ENCODE assay signal across 20 mouse cellular contexts in the genomic region with DNA sequence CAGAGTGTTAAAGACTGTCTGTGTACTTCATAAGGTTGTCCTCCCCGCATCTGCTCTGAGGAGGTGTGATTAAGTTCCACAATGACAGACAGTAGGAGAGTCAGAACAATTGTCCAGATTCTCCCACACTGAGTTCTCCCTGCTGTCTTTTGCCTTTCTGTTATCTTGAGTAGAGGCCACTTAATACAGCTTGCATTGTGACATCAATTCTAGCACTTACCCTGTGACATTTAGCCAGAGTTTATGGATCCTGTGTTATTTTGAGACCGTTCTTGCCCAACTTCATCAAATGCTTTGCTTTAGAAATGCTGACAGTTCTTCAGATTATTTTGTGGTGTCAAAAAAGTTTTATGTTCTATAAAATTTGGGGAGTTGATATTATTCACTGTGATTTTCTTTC.
DNase-seq lines count a peak whose midpoint lies in the region; ATAC-seq and TF ChIP-seq lines count a peak whose summit lies in the region.
"Had no signal": no experiment of that assay in that cellular context is flagged by ENCODE, and none has a peak within 500 bp of the region (broad histone marks: within the 10 kb centered on the region; RNA-seq: fewer than 3 reads in every experiment).

No protein-coding gene starts in this region.

- 54% methylated on average over 2 of the region's 2 CpGs for WGBS in heart, embryonic 11.5 days (ENCODE audit: insufficient replicate concordance)
- WGBS in heart, embryonic 15.5 days: 37% methylated on average over 2 of the region's 2 CpGs
- WGBS in heart, adult 2 months: 50% methylated on average over 2 of the region's 2 CpGs
- whole genome bisulfite sequencing in lung, embryonic 14.5 days: 57% methylated on average over 2 of the region's 2 CpGs

- H3K9me3 ChIP-seq in heart, embryonic 11.5 days (replicated peaks; ENCODE audit: control insufficient read depth, low read length): no peaks in the 10 kb centered on the region
- H3K9me3 ChIP-seq in heart, embryonic 15.5 days (replicated peaks): no peaks in the 10 kb centered on the region
- H3K9me3 ChIP-seq in lung, embryonic 14.5 days (ENCODE audit: low read depth, low read length): no peaks in the 10 kb centered on the region
- H3K9me3 ChIP-seq: embryonic facial prominence, embryonic 12.5 days; forebrain, embryonic 15.5 days; hindbrain, embryonic 12.5 days had no signal

- no peaks in the 10 kb centered on the region for H3K79me2 ChIP-seq in heart, adult 2 months (replicated peaks; ENCODE audit: control insufficient read depth, insufficient read depth, low read length)

- peaks cover 9% of the 10 kb centered on the region for H3K4me1 ChIP-seq in heart, embryonic 11.5 days (ENCODE audit: control insufficient read depth, insufficient read depth, low read length)
- peaks cover 28% of the 10 kb centered on the region for H3K4me1 ChIP-seq in heart, embryonic 15.5 days (replicated peaks)
- no peaks in the 10 kb centered on the region for H3K4me1 ChIP-seq in heart, adult 2 months (ENCODE audit: control insufficient read depth, insufficient read depth, low read length)
- H3K4me1 ChIP-seq in lung, embryonic 14.5 days (ENCODE audit: insufficient read depth): peaks cover 13% of the 10 kb centered on the region
- no peaks in the 10 kb centered on the region; the same call in 1 of the 2 replicates for H3K4me1 ChIP-seq in brown adipose tissue, adult 24 weeks (ENCODE audit: control insufficient read depth, insufficient read depth, insufficient read length, low read length)
- H3K4me1 ChIP-seq: hindbrain, embryonic 12.5 days had no signal

- peak overlapping the region; percentile 82 for H3K27ac ChIP-seq in heart, embryonic 11.5 days (ENCODE audit: low read depth, low read length)
- peak overlapping the region; percentile 65 for H3K27ac ChIP-seq in heart, embryonic 15.5 days
- H3K27ac ChIP-seq in heart, adult 2 months: no peak overlapping the region
- H3K27ac ChIP-seq in lung, embryonic 14.5 days (ENCODE audit: low read depth): no peak overlapping the region
- peak overlapping the region; percentile 77 for H3K27ac ChIP-seq in brown adipose tissue, adult 24 weeks (replicated peaks; ENCODE audit: low read depth, low read length)
- H3K27ac ChIP-seq: embryonic facial prominence, embryonic 12.5 days; forebrain, embryonic 15.5 days; hindbrain, embryonic 12.5 days had no signal

- no peaks in the 10 kb centered on the region for H3K36me3 ChIP-seq in heart, embryonic 11.5 days (ENCODE audit: control insufficient read depth, insufficient read depth, low read length)
- no peaks in the 10 kb centered on the region for H3K36me3 ChIP-seq in heart, embryonic 15.5 days
- H3K36me3 ChIP-seq in heart, adult 2 months (ENCODE audit: control insufficient read depth, insufficient read depth, low read length): peaks cover 5% of the 10 kb centered on the region
- H3K36me3 ChIP-seq in lung, embryonic 14.5 days (ENCODE audit: insufficient read depth): no peaks in the 10 kb centered on the region
- H3K36me3 ChIP-seq: embryonic facial prominence, embryonic 12.5 days; forebrain, embryonic 15.5 days; hindbrain, embryonic 12.5 days had no signal

- intact Hi-C loops in heart, adult 2 months (cut with DNase I): no loop called here

- no peaks in the 10 kb centered on the region for H3K27me3 ChIP-seq in heart, embryonic 11.5 days (ENCODE audit: control insufficient read depth, insufficient read depth, low read length)
- H3K27me3 ChIP-seq in heart, embryonic 15.5 days: no peaks in the 10 kb centered on the region
- H3K27me3 ChIP-seq in heart, adult 2 months (ENCODE audit: control insufficient read depth, insufficient read depth, low read length): no peaks in the 10 kb centered on the region
- H3K27me3 ChIP-seq in lung, embryonic 14.5 days (ENCODE audit: insufficient read depth, low read length): no peaks in the 10 kb centered on the region
- H3K27me3 ChIP-seq: embryonic facial prominence, embryonic 12.5 days; forebrain, embryonic 15.5 days; hindbrain, embryonic 12.5 days had no signal

- no peak for DNase-seq in heart, adult 9 months (ENCODE audit: low spot score in 2 of 2)
- DNase-seq in heart, adult 2 months: no peak
- no peak for DNase-seq in lung, embryonic 14.5 days
- DNase-seq in lung, postnatal 25 days (ENCODE audit: low spot score): no peak
- DNase-seq in adrenal gland, adult 2 months: no peak
- DNase-seq: adrenal gland, postnatal 10 days; cerebellum, adult 11-12 months; cerebellum, adult 9-10 months; cerebellum, postnatal 25 days; gastrocnemius, postnatal 14 days; kidney, adult 8-10 months had no signal

- H3K4me3 ChIP-seq in heart, embryonic 11.5 days (ENCODE audit: low read depth, low read length): no peak overlapping the region
- H3K4me3 ChIP-seq in heart, embryonic 15.5 days: no peak overlapping the region
- no peak overlapping the region for H3K4me3 ChIP-seq in heart, adult 2 months
- no peak overlapping the region for H3K4me3 ChIP-seq in lung, embryonic 14.5 days (ENCODE audit: low read depth, low read length)
- H3K4me3 ChIP-seq in brown adipose tissue, adult 24 weeks (ENCODE audit: insufficient read depth, low read depth, low read length): no peak overlapping the region
- H3K4me3 ChIP-seq: embryonic facial prominence, embryonic 12.5 days; forebrain, embryonic 15.5 days; hindbrain, embryonic 12.5 days had no signal

- 0 out of 2 replicates have a peak, but pooled peaks have one; percentile 46 for ATAC-seq in heart, embryonic 11.5 days (replicated peaks; ENCODE audit: insufficient number of reproducible peaks, low FRiP score, low TSS enrichment)
- ATAC-seq in heart, embryonic 15.5 days (replicated peaks; ENCODE audit: insufficient number of reproducible peaks, insufficient read depth, low FRiP score, low read depth): no peak; the same call in 1 of the 2 replicates
- peak; percentile 21; the same call in 1 of the 2 replicates for ATAC-seq in lung, embryonic 14.5 days (ENCODE audit: insufficient read depth)
- ATAC-seq: forebrain, embryonic 15.5 days; hindbrain, embryonic 16.5 days; inflammation-experienced regulatory T-cells, adult 6 months; intestine, postnatal 0 days had no signal

- no peak overlapping the region for H3K9ac ChIP-seq in heart, embryonic 11.5 days (ENCODE audit: low read depth, low read length)
- no peak overlapping the region for H3K9ac ChIP-seq in heart, embryonic 15.5 days
- no peak overlapping the region for H3K9ac ChIP-seq in heart, adult 2 months (ENCODE audit: low read depth, low read length)
- H3K9ac ChIP-seq in lung, embryonic 14.5 days: no peak overlapping the region
- H3K9ac ChIP-seq: embryonic facial prominence, embryonic 12.5 days; forebrain, embryonic 15.5 days; hindbrain, embryonic 12.5 days had no signal

- no peak for TF ChIP-seq CTCF in heart, adult 2 months (IDR thresholded peaks at IDR 0.05)
- TF ChIP-seq CTCF in lung, embryonic 14.5 days (IDR thresholded peaks at IDR 0.05; ENCODE audit: low read depth): no peak

- no peak for TF ChIP-seq EP300 in heart, adult 2 months (IDR thresholded peaks at IDR 0.05; ENCODE audit: insufficient read depth, low read depth, low read length)

- H3K4me2 ChIP-seq in heart, embryonic 11.5 days: no peak overlapping the region
- H3K4me2 ChIP-seq in heart, embryonic 15.5 days: no peak overlapping the region
- no peak overlapping the region for H3K4me2 ChIP-seq in lung, embryonic 14.5 days
- H3K4me2 ChIP-seq: embryonic facial prominence, embryonic 12.5 days; forebrain, embryonic 15.5 days; hindbrain, embryonic 12.5 days had no signal

- TF ChIP-seq POLR2A in heart, adult 2 months (IDR thresholded peaks at IDR 0.05; ENCODE audit: insufficient read depth, low read depth, low read length): no peak

Comparison
In these comparisons a context has a peak if more than half of its experiments do, and no peak if none do; other contexts are left out.
1. H3K27ac ChIP-seq: peak in heart, embryonic 11.5 days (single experiment), heart, embryonic 15.5 days (single experiment) and brown adipose tissue, adult 24 weeks (single experiment); none in heart, adult 2 months (single experiment) and lung, embryonic 14.5 days (single experiment).